Mouse (Mus musculus) urinary bladder, postnatal 4 days (tissue): ENCODE results near the gene Fgf23.

ENCODE experiments used
- DNase-seq, 2 experiments: peaks; one replicate each; pipeline ENCODE4 v3.0.0; 2021 to 2022; ENCODE audit warnings: low spot score in 2 of 2

The Fgf23 gene

GRCm38 (mm10) chr6:127114753-127115456 lies 42.2 kb downstream of the Fgf23 start:
- no peak for DNase-seq

GRCm38 (mm10) chr6:127122221-127122806 lies 49.6 kb downstream of the Fgf23 start:
- DNase-seq: no peak

GRCm38 (mm10) chr6:127122996-127123395 lies 50.3 kb downstream of the Fgf23 start:
- no peak for DNase-seq

GRCm38 (mm10) chr6:127123506-127123905 lies 50.8 kb downstream of the Fgf23 start:
- no peak for DNase-seq

- DNase-seq: no peak
Measured at GRCm38 (mm10) chr6:127129659-127130058, 57.0 kb downstream of the Fgf23 start.

GRCm38 (mm10) chr6:127130377-127130776 lies 57.7 kb downstream of the Fgf23 start:
- DNase-seq: no peak
